Mouse (Mus musculus) neutrophil, adult 5-6 weeks (primary cell): ENCODE measurements around the gene Esr2. TPM values are rescaled to one million over a fixed set of nuclear protein-coding genes. Genes with fewer than 3 reads are reported as not detected.
A peak's percentile ranks its signal among the peaks of the same experiment; 100 is the strongest.

ENCODE experiments used
- ATAC-seq: fragments of 151-379, 151-347 bp; 2 replicates; pipeline ENCODE4 v1.8.0; 2017; ENCODE audit warnings: mild to moderate bottlenecking, moderate TSS enrichment; ENCODE audit not compliant: insufficient number of reproducible peaks, poor library complexity, low FRiP score, severe bottlenecking; ENCODE audit errors: extremely low read depth
- total RNA-seq: library from RNA; stranded (forward); fragments of 200-1000 nt; gene quantifications from 2 replicates; pipeline ENCODE4 v1.2.3, GENCODE M21; 2017

The Esr2 gene
- total RNA-seq, 1 experiment from 2014 or later: not detected

GRCm38 (mm10) chr12:76093613-76094588 is 83.2 kb downstream of the Esr2 start:
- ATAC-seq: no peak

GRCm38 (mm10) chr12:76092789-76093466 is 84.1 kb downstream of the Esr2 start:
- ATAC-seq: no peak

- peak; percentile 62; the same call in 1 of the 2 replicates for ATAC-seq
These were observed 90.0 kb downstream of the Esr2 start for GRCm38 (mm10) chr12:76087025-76087424.

GRCm38 (mm10) chr12:76085956-76086905 is 90.8 kb downstream of the Esr2 start:
- ATAC-seq: peak; percentile 71

GRCm38 (mm10) chr12:76085066-76085465 is 92.0 kb downstream of the Esr2 start:
- ATAC-seq: no peak

- ATAC-seq: no peak
These were observed 95.4 kb downstream of the Esr2 start for GRCm38 (mm10) chr12:76081557-76082211.

- no peak for ATAC-seq
These were observed 96.0 kb downstream of the Esr2 start for GRCm38 (mm10) chr12:76080876-76081556.

GRCm38 (mm10) chr12:76073981-76074380 is 103.1 kb downstream of the Esr2 start:
- no peak for ATAC-seq

- ATAC-seq: no peak
These were observed 103.8 kb downstream of the Esr2 start for GRCm38 (mm10) chr12:76073066-76073826.

GRCm38 (mm10) chr12:76071935-76072849 is 104.9 kb downstream of the Esr2 start:
- no peak for ATAC-seq

Other genes starting within 250 kb of the Esr2 start
- not detected in 2 replicates for gene Tex21, start 69.5 kb upstream of the Esr2 start, total RNA-seq
- gene Mthfd1, start 78.0 kb upstream of the Esr2 start, total RNA-seq: 18.7 and 20.3 TPM in 2 replicates
- 0.98 and 1.0 TPM in 2 replicates for gene Akap5, start 147.6 kb upstream of the Esr2 start, total RNA-seq
- 10.1 and 13.8 TPM in 2 replicates for gene Zbtb25, start 192.3 kb upstream of the Esr2 start, total RNA-seq
- gene Zbtb1, start 193.0 kb upstream of the Esr2 start, total RNA-seq: 17.7 and 20.1 TPM in 2 replicates
- 8.3 and 11.1 TPM in 2 replicates for gene Hspa2, start 226.9 kb upstream of the Esr2 start, total RNA-seq
- not detected in 2 replicates for gene Ppp1r36, start 240.3 kb upstream of the Esr2 start, total RNA-seq